Mouse (Mus musculus) liver, embryonic 14.5 days (tissue): ENCODE results near the gene Nr1h3. TPM values are rescaled to one million over a fixed set of nuclear protein-coding genes. Genes with fewer than 3 reads are reported as not detected.

ENCODE experiments used
- ATAC-seq: fragments of 200-750 bp; cut with Nextera tagmentation; 2 replicates; pipeline ENCODE4 v1.8.0; 2017; ENCODE audit warnings: moderate number of reproducible peaks, mild to moderate bottlenecking, moderate library complexity; ENCODE audit not compliant: insufficient read depth
- DNase-seq, 3 experiments: peaks; one replicate each; pipeline ENCODE4 v3.0.0-alpha.2; 2012 to 2013; ENCODE audit warnings: low read depth in 3 of 3, low spot score in 3 of 3
- H3K27ac ChIP-seq: fragments of 300-500 bp; sonication (generic); 2 replicates; pipeline ENCODE4 v1.5.1; 2014; ENCODE audit warnings: moderate library complexity, mild to moderate bottlenecking, control low read depth, inconsistent platforms
- H3K27me3 ChIP-seq: fragments of 300-500 bp; sonication (generic); 2 replicates; pipeline ENCODE4 v1.6.1; 2014; ENCODE audit warnings: mild to moderate bottlenecking, low read length, moderate library complexity; ENCODE audit not compliant: control insufficient read depth, insufficient read depth
- H3K36me3 ChIP-seq: fragments of 300-500 bp; sonication (generic); replicated peaks from 2 replicates; pipeline ENCODE4 v1.6.1; 2014; ENCODE audit warnings: low read depth; ENCODE audit not compliant: control insufficient read depth, insufficient read depth
- H3K4me1 ChIP-seq, 2 experiments: fragments of 200-500 bp in 1 of 2; fragments of 300-500 bp in 1 of 2; sonication (generic) in 1 of 2; replicated peaks; 2 replicates each; pipeline ENCODE4 v1.6.1; 2012 to 2014; ENCODE audit warnings: antibody characterized with exemption in 1 of 2, inconsistent platforms in 1 of 2, low read length in 1 of 2; ENCODE audit not compliant: control insufficient read depth in 2 of 2, insufficient read depth in 2 of 2
- H3K4me2 ChIP-seq: fragments of 300-500 bp; sonication (generic); 2 replicates; pipeline ENCODE4 v1.6.1; 2014; ENCODE audit warnings: low read depth, mild to moderate bottlenecking, control low read depth, moderate library complexity
- H3K4me3 ChIP-seq, 2 experiments: fragments of 200-500 bp in 1 of 2; fragments of 300-500 bp in 1 of 2; sonication (generic) in 1 of 2; 2 replicates each; pipeline ENCODE4 v1.5.1; 2012 to 2014; ENCODE audit warnings: low read depth in 2 of 2, low read length in 2 of 2, mild to moderate bottlenecking in 2 of 2, control low read depth in 1 of 2, inconsistent platforms in 1 of 2, moderate library complexity in 1 of 2; ENCODE audit not compliant: insufficient read depth in 1 of 2
- H3K9ac ChIP-seq: fragments of 300-500 bp; sonication (generic); replicated peaks from 2 replicates; pipeline ENCODE4 v1.6.1; 2014; ENCODE audit warnings: mild to moderate bottlenecking, control low read depth, moderate library complexity
- H3K9me3 ChIP-seq: fragments of 300-500 bp; sonication (generic); 2 replicates; pipeline ENCODE4 v1.6.1; 2016; ENCODE audit warnings: low read length, mixed read lengths; ENCODE audit not compliant: control insufficient read depth
- CTCF ChIP-seq: IDR thresholded peaks from 2 replicates; pipeline ENCODE4 v1.5.1; 2016; ENCODE audit warnings: antibody characterized with exemption, low read depth, control low read depth
- EP300 ChIP-seq: IDR thresholded peaks from 2 replicates; pipeline ENCODE4 v1.6.1; 2016; ENCODE audit warnings: antibody characterized with exemption, low read depth
- WGBS: fragments of 180-500 bp; shearing (Covaris S2); extraction: QIAGEN DNeasy Blood & Tissue Kit; methylation state at CpG from one replicate; pipeline ENCODE4 v1.1.7; 2014; ENCODE audit not compliant: insufficient replicate concordance; 5-methylcytosine and 5-hydroxymethylcytosine counted together
- polyA plus RNA-seq, 2 experiments: library from polyadenylated mRNA; depleted of rRNA in 1 of 2; stranded (reverse) in 1 of 2; unstranded in 1 of 2; fragments of >200 nt; fragmentation: Nextera tagmentation in 1 of 2; extraction: Ambion mirVana in 1 of 2; gene quantifications; 2 replicates each; pipeline versions ENCODE4 v1.2.1 to v1.2.3; 2012 to 2014

Nr1h3 gene
- polyA plus RNA-seq, 2 experiments: 12.7 to 14.2 TPM

DNA sequence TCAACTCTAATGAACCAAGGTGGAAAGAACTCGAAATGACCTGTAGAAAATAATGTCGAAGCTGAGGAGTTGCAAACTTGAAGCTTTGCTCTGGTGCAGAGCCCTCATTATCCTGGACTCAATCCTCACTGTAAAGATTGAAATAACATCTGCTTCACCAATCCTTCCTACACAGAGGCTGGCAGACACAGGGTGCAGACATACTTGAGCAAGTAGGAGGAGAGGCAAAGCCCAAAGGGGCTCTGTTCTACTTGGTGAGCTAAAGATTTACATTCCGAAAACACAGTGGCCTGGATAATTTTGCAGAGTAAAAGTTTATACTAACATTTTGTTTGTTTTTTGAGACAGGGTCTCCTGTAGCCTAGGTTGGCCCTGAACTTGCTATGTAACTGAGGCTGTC, 3.7 kb downstream of the Nr1h3 start:
- WGBS: 62% methylated on average over 3 of the region's 3 CpGs
- H3K4me3 ChIP-seq: no peak overlapping the region
- peaks cover 9 to 20% of the 10 kb centered on the region in 2 experiments for H3K4me1 ChIP-seq
- no peak overlapping the region for H3K9ac ChIP-seq
- no peak overlapping the region for H3K4me2 ChIP-seq
- TF ChIP-seq CTCF (no peak), EP300 (no peak)
- no peak for DNase-seq
- H3K36me3 ChIP-seq: no peaks in the 10 kb centered on the region
- H3K9me3 ChIP-seq: no peaks in the 10 kb centered on the region
- no peak overlapping the region for H3K27ac ChIP-seq
- no peak for ATAC-seq
- no peaks in the 10 kb centered on the region for H3K27me3 ChIP-seq

DNA sequence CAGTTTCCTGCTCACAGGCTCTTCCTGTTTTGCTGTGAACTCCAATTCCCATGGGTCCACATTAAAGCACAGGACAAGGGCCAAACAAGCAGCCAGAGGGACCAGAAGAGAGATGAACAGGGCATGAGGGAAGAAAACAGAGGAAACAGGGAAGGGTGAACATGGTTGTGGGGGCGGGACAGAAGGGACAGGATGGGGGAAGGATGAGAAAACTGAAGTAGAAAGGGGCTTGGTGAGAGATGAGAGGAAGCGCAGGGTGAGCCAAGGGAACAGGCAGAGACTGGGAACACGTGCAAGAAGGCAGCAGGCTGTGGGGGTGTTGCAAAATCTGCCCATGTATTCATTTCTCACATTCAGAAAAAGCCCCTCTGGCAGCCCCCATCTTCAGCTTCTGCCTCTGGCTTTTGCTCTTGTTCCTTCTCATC, 6.0 kb downstream of the Nr1h3 start:
- no peaks in the 10 kb centered on the region for H3K36me3 ChIP-seq
- no peaks in the 10 kb centered on the region for H3K27me3 ChIP-seq
- WGBS: 35% methylated on average over 3 of the region's 3 CpGs
- H3K4me3 ChIP-seq: no peak overlapping the region
- H3K9me3 ChIP-seq: no peaks in the 10 kb centered on the region
- H3K27ac ChIP-seq: no peak overlapping the region
- no peak for ATAC-seq
- H3K4me2 ChIP-seq: no peak overlapping the region
- peaks cover 1 to 8% of the 10 kb centered on the region in 2 experiments for H3K4me1 ChIP-seq
- H3K9ac ChIP-seq: no peak overlapping the region
- no peak for DNase-seq
- no peak for TF ChIP-seq CTCF
- no peak for TF ChIP-seq EP300

DNA sequence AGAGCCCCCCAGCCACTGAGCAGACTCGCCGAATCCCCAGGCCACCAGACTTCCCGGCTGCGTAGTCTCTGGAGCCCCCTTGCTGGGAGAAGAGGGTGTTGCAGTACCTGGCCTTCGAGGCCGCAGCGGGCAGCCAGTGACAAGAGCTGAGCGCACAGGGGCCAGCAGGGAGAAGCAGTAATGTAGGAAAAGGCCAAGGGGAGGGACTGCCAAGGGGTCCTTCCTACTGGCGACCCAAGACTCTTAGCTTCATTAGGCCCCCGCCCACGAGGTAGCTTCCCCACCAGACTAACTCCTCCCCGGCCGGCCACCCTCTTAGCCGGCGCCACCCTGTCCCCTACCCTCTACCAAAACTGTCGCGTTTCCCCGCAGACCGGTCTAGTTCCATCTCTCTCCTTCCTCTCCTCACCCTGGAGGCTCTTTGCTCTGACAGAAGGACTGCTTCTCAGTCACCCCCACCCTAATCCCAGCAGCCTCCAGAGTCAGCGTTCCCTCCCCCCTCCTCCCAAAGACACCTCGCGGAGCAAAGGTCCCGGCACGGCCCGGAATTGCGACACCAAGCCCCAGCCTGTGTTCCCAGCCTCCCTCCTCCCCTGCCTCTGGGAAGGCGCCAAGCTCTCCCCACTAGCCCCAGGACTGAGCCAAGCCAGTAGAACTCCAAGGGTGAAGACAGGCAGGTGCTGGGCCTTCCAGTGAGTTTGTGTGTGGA, 7.9 kb downstream of the Nr1h3 start:
- H3K27ac ChIP-seq: no peak overlapping the region
- H3K4me1 ChIP-seq: peaks cover 0 to 7% of the 10 kb centered on the region in 2 experiments; a peak in 2 of 4 replicates
- no peaks in the 10 kb centered on the region for H3K36me3 ChIP-seq
- H3K9ac ChIP-seq: peak overlapping the region; percentile 27; the same call in 1 of the 2 replicates
- H3K27me3 ChIP-seq: no peaks in the 10 kb centered on the region
- 4% methylated on average over 27 of the region's 27 CpGs for WGBS
- H3K9me3 ChIP-seq: no peaks in the 10 kb centered on the region
- TF ChIP-seq EP300: no peak
- peak; percentile 89 for TF ChIP-seq CTCF
- peak overlapping the region; percentile 61 for H3K4me2 ChIP-seq
- H3K4me3 ChIP-seq: peak overlapping the region; percentile 37 to 61
- peak; percentile 69 for ATAC-seq
- no peak for DNase-seq

DNA sequence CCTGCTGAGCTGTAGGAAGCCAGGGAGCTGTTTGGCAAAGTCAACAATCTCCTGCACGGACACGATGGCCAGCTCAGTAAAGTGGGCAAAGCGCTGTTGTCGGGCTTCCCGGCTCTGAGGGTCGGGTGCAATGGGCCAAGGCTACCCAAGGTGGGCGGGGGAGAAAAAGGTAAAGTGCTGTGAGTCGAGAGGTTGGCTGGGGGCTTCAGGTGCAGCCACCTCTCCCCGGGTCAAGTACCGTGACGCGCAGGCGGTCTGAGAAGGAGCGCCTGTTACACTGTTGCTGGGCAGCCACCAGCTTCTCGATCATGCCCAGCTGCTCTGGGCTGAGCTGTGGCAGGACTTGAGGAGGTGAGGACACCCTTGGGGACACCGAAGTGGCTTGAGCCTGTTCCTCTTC, 12.1 kb downstream of the Nr1h3 start:
- Histone ChIP-seq H3K4me1 (peaks cover 0 to 4% of the 10 kb centered on the region in 2 experiments; a peak in 2 of 4 replicates), H3K36me3 (no peaks in the 10 kb centered on the region), H3K27me3 (no peaks in the 10 kb centered on the region), H3K9ac (no peak overlapping the region), H3K9me3 (no peaks in the 10 kb centered on the region), H3K4me2 (no peak overlapping the region), H3K27ac (no peak overlapping the region), H3K4me3 (no peak overlapping the region)
- DNase-seq (no peak), ATAC-seq (no peak)
- 74% methylated on average over 16 of the region's 16 CpGs for WGBS
- TF ChIP-seq CTCF: no peak
- no peak for TF ChIP-seq EP300

DNA sequence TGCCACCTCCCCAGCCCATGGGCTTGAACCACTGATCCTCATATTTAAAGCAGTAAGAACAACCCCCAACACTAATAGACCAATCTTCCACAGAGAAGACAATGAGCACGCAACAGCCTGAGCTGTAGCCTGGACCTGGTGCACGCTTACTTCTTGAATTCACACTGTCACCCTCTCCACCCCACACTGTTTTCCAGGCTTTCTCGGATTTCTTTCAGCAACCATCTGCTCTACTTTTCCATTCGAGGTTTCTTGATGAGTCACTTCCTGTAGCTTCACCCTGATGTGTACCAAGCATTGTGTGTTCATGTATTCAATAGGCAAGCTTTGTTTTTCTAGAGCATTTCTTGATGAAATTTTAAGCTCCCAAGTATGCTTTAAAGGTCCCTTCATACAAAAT, 15.2 kb downstream of the Nr1h3 start:
- 45% methylated on average over 4 of the region's 4 CpGs for WGBS
- no peak for DNase-seq
- no peak for ATAC-seq
- Histone ChIP-seq H3K36me3 (no peaks in the 10 kb centered on the region), H3K27me3 (no peaks in the 10 kb centered on the region), H3K4me3 (no peak overlapping the region), H3K9me3 (no peaks in the 10 kb centered on the region), H3K27ac (no peak overlapping the region), H3K4me2 (no peak overlapping the region), H3K9ac (no peak overlapping the region), H3K4me1 (peaks cover 0 to 5% of the 10 kb centered on the region in 2 experiments; a peak in 2 of 4 replicates)
- TF ChIP-seq CTCF (no peak), EP300 (no peak)
